In genomic region chr15:62091144-62091543, GRCm38 (mm10) we compare ENCODE assay signal across 27 mouse cellular contexts.
A peak's percentile ranks its signal among the peaks of the same experiment; 100 is the strongest.
DNase-seq lines count a peak whose midpoint lies in the region; ATAC-seq and TF ChIP-seq lines count a peak whose summit lies in the region.
"Had no signal": no experiment of that assay in that cellular context is flagged by ENCODE, and none has a peak within 500 bp of the region (broad histone marks: within the 10 kb centered on the region; RNA-seq: fewer than 3 reads in every experiment).

No protein-coding gene starts in this region.

- no peak overlapping the region for H3K9ac ChIP-seq in liver, embryonic 12.5 days
- no peak overlapping the region; the same call in 1 of the 2 replicates for H3K9ac ChIP-seq in ES-E14 (ENCODE audit: insufficient read depth, low read depth, low read length, poor library complexity, severe bottlenecking)
- no peak overlapping the region for H3K9ac ChIP-seq in kidney, embryonic 15.5 days
- H3K9ac ChIP-seq: embryonic facial prominence, embryonic 13.5 days; forebrain, embryonic 12.5 days; forebrain, embryonic 15.5 days; hindbrain, embryonic 12.5 days; hindbrain, embryonic 15.5 days; intestine, embryonic 15.5 days had no signal

- in situ Hi-C loops in ES-E14 (cut with MboI; ENCODE audit: low sequenced_read_pairs in 2 of 2, unreplicated experiment in 2 of 2): no loop called here

- no peaks in the 10 kb centered on the region for H3K9me3 ChIP-seq in liver, embryonic 12.5 days (replicated peaks)
- H3K9me3 ChIP-seq in E14TG2a.4 (ENCODE audit: low read length): no peaks in the 10 kb centered on the region
- H3K9me3 ChIP-seq in ES-E14 (ENCODE audit: control insufficient read depth, insufficient read depth, low read depth, low read length): no peaks in the 10 kb centered on the region
- H3K9me3 ChIP-seq in kidney, embryonic 15.5 days (replicated peaks): no peaks in the 10 kb centered on the region
- H3K9me3 ChIP-seq: embryonic facial prominence, embryonic 10.5 days; embryonic facial prominence, embryonic 13.5 days; forebrain, embryonic 12.5 days; forebrain, embryonic 15.5 days; hindbrain, embryonic 12.5 days; hindbrain, embryonic 15.5 days; intestine, embryonic 15.5 days had no signal

- no peak overlapping the region for H3K4me3 ChIP-seq in liver, embryonic 12.5 days
- H3K4me3 ChIP-seq in E14TG2a.4 (replicated peaks; ENCODE audit: low read length) (peak overlapping the region; percentile 21), ES-E14 (ENCODE audit: insufficient read depth in 1 of 2, low read depth in 1 of 2, low read length in 2 of 2, poor library complexity in 1 of 2, severe bottlenecking in 1 of 2) (no peak overlapping the region)
- no peak overlapping the region for H3K4me3 ChIP-seq in kidney, embryonic 15.5 days (replicated peaks)
- H3K4me3 ChIP-seq: embryonic facial prominence, embryonic 10.5 days; embryonic facial prominence, embryonic 13.5 days; erythroblast, embryonic 14.5 days; forebrain, embryonic 12.5 days; forebrain, embryonic 15.5 days; heart, adult 2 months; hindbrain, embryonic 12.5 days; hindbrain, embryonic 15.5 days; intestine, embryonic 15.5 days had no signal

- 63% methylated on average over 5 of the region's 5 CpGs for whole genome bisulfite sequencing in liver, embryonic 12.5 days (ENCODE audit: insufficient replicate concordance)
- WGBS in kidney, embryonic 15.5 days: 89% methylated on average over 5 of the region's 5 CpGs

- peaks cover 62% of the 10 kb centered on the region for H3K4me1 ChIP-seq in liver, embryonic 12.5 days
- H3K4me1 ChIP-seq in E14TG2a.4 (replicated peaks; ENCODE audit: low read depth, low read length) (peaks cover 93% of the 10 kb centered on the region), ES-E14 (ENCODE audit: control insufficient read depth in 2 of 2, insufficient read depth in 2 of 2, low read length in 2 of 2, poor library complexity in 1 of 2) (peaks cover 40 to 42% of the 10 kb centered on the region in 2 experiments)
- peaks cover 21% of the 10 kb centered on the region for H3K4me1 ChIP-seq in kidney, embryonic 15.5 days

- peak overlapping the region; percentile 4; the same call in 1 of the 2 replicates for H3K27ac ChIP-seq in liver, embryonic 12.5 days
- peak overlapping the region; percentile 97; the same call in 1 of the 2 replicates for H3K27ac ChIP-seq in ES-E14 (ENCODE audit: insufficient read depth, low read depth, low read length, poor library complexity, severe bottlenecking)
- no peak overlapping the region for H3K27ac ChIP-seq in kidney, embryonic 15.5 days
- H3K27ac ChIP-seq: embryonic facial prominence, embryonic 10.5 days; embryonic facial prominence, embryonic 13.5 days; forebrain, embryonic 12.5 days; forebrain, embryonic 15.5 days; heart, adult 2 months; hindbrain, embryonic 12.5 days; hindbrain, embryonic 15.5 days; intestine, embryonic 15.5 days had no signal

- no peaks in the 10 kb centered on the region for H3K27me3 ChIP-seq in liver, embryonic 12.5 days (replicated peaks)
- no peaks in the 10 kb centered on the region for H3K27me3 ChIP-seq in E14TG2a.4 (ENCODE audit: insufficient read depth, low read length)
- H3K27me3 ChIP-seq in kidney, embryonic 15.5 days: no peaks in the 10 kb centered on the region
- H3K27me3 ChIP-seq: embryonic facial prominence, embryonic 13.5 days; forebrain, embryonic 12.5 days; forebrain, embryonic 15.5 days; hindbrain, embryonic 12.5 days; hindbrain, embryonic 15.5 days; intestine, embryonic 15.5 days had no signal

- ATAC-seq in liver, embryonic 12.5 days: no peak
- 0 out of 2 replicates have a peak, but pooled peaks have one; percentile 23 for ATAC-seq in megakaryocyte progenitor cell, adult 5-6 weeks (replicated peaks; ENCODE audit: poor library complexity)
- no peak for ATAC-seq in kidney, embryonic 15.5 days (replicated peaks; ENCODE audit: low FRiP score)
- ATAC-seq: forebrain, embryonic 15.5 days had no signal

- DNase-seq in liver (no peak), ES-E14 (ENCODE audit: low read depth, low spot score) (no peak)
- no peak for DNase-seq in right cerebral cortex, postnatal 14 days
- DNase-seq: adrenal gland, adult 2 months; adrenal gland, postnatal 14 days; B cell, adult 2 months; cerebellum, adult 11-12 months; cerebellum, adult 8-10 months; cerebellum, postnatal 10 days; cerebellum, postnatal 36 days; embryo, embryonic 11 days; gastrocnemius, postnatal 10 days; gastrocnemius, postnatal 36 days; heart, adult 2 months had no signal

- no peak for TF ChIP-seq CTCF in E14TG2a.4 (conservative IDR thresholded peaks at IDR 0.05; ENCODE audit: low read length)

- no peak overlapping the region for H3K4me2 ChIP-seq in liver, embryonic 12.5 days
- no peak overlapping the region for H3K4me2 ChIP-seq in kidney, embryonic 15.5 days
- H3K4me2 ChIP-seq: embryonic facial prominence, embryonic 13.5 days; forebrain, embryonic 12.5 days; forebrain, embryonic 15.5 days; heart, embryonic 11.5 days; hindbrain, embryonic 12.5 days; hindbrain, embryonic 15.5 days; intestine, embryonic 15.5 days had no signal

- H3K36me3 ChIP-seq in liver, embryonic 12.5 days: 0 out of 2 replicates have a peak, but pooled peaks cover 4% of the 10 kb centered on the region
- H3K36me3 ChIP-seq in E14TG2a.4 (ENCODE audit: insufficient read depth, low read length) (peaks cover 19% of the 10 kb centered on the region; the same call in 1 of the 2 replicates), ES-E14 (ENCODE audit: control insufficient read depth, insufficient read depth, low read length, poor library complexity, severe bottlenecking) (no peaks in the 10 kb centered on the region)
- H3K36me3 ChIP-seq in kidney, embryonic 15.5 days: no peaks in the 10 kb centered on the region
- H3K36me3 ChIP-seq: embryonic facial prominence, embryonic 10.5 days; embryonic facial prominence, embryonic 13.5 days; forebrain, embryonic 12.5 days; forebrain, embryonic 15.5 days; hindbrain, embryonic 12.5 days; hindbrain, embryonic 15.5 days; intestine, embryonic 15.5 days had no signal

TF ChIP-seq in ES-E14, 5 proteins besides CTCF, POLR2A, EP300 and RAD21:
- no peak for TF ChIP-seq ZNF384 (IDR thresholded peaks at IDR 0.05; ENCODE audit: low read depth, low read length)
- no peak for TF ChIP-seq ZC3H11A (IDR thresholded peaks at IDR 0.05; ENCODE audit: borderline replicate concordance, low read depth, low read length)
- TF ChIP-seq CHD2 (IDR thresholded peaks at IDR 0.05; ENCODE audit: low read depth, low read length): no peak
- TF ChIP-seq HCFC1 (IDR thresholded peaks at IDR 0.05; ENCODE audit: borderline replicate concordance, insufficient read depth, low read length): no peak
TF ChIP-seq in ES-E14: peak in this region for 0.
